Mouse (Mus musculus) liver (tissue): ENCODE measurements around the gene Prp2.
"Not testable (repeated sequence)": the region's sequence is repeated elsewhere in the genome, so short reads cannot be mapped to it uniquely, and the experiment has no call there.

Source experiments
- DNase-seq: peaks from one replicate; pipeline ENCODE4 v3.0.0-alpha.2; 2020; ENCODE audit warnings: mixed read lengths

The Prp2 gene

DNA sequence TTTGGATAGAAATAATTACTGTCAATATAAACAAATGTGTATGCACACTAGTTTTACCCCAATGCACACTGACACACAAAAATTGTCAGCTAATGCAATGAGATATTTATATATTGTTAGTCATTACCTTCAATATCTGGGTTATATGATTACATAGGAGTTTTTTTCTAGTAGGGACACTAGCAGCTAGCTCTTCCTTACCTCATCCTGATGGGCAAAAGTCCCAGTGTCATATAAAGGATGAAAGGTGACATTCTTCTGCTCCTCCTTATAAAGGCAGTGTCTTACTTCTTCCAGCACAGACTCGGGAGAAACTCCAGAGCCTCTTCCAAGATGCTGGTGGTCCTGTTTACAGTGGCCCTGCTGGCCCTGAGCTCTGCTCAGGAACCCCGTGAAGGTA lies at the start of gene Prp2:
Gene Prp2, plus strand, starts transcription at position 301 of the 400 bp plus-strand sequence.
- DNase-seq = not testable (repeated sequence)

DNA sequence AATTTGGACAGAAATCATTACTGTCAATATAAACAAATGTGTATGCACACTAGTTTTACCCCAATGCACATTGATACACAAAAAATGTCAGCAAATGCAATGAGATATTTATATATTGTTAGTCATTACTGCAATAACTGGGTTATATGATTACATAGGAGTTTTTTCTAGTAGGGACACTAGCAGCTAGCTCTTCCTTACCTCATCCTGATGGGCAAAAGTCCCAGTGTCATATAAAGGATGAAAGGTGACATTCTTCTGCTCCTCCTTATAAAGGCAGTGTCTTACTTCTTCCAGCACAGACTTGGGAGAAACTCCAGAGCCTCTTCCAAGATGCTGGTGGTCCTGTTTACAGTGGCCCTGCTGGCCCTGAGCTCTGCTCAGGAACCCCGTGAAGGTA lies 26.2 kb upstream of the Prp2 start, which contains the start of gene Prh1:
Gene Prh1, plus strand, starts transcription at position 301 of the 400 bp plus-strand sequence.
- DNase-seq = not testable (repeated sequence)

DNA sequence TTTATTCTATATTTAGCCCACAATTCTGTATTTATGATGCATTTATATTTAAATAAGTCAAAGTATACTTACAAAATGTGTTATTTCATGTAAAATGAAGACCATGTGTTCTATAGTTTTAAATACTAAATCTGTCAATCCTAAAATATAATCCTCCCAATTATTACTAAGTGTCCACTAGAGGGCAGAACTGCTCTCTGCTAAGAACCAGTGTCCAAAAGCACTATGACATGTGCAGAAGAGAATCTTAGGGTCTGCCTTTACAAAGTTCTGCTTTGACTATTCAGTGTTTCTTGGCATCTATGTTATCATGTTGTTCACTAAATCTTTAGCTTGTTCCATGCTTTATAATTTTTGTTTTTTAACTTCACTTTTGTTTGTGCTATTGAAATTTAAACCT lies 53.7 kb downstream of the Prp2 start:
- no peak for DNase-seq
